Mouse (Mus musculus): Measurements from ENCODE around the gene Kcp.
A peak's percentile ranks its signal among the peaks of the same experiment; 100 is the strongest.

Gene Kcp

DNA sequence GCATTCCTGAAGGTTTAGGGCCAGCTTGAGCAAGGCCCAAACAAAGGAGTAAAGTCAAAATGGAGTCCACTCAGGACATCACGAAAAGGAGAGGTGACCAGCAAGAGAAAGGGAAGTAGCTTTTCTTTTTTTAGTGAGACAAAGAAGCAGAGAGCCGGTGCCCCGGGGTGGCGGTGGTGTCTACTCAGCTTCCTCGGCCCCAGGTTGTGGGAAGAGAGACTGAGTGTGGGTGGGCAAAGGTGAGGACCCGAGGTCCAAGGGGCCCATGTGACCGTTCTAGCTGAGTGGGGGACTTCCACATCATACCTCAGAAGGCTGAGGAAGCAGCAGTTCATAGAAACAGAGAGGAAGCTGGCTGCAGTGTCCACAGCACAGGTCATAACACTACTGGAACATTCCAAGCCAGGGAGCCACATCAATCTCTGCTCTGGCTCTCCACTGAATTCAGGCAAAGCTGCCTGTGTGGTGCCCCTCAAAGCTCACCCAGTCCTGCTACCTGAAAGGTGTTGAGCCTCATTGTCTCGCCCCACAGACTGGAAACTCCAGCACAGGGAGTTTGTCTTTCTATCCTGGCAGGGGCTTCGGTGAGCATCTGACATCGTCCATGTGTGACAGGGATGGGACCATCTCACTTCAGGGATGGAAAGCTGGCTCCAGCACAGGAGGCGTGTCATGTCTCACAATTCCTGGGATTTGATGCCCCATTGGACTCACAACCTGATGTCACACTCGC lies 15.7 kb upstream of the Kcp start:
- no peak for DNase-seq (ENCODE audit: low read depth, low spot score)

- DNase-seq (ENCODE audit: low read depth, low spot score) = no peak
Observed at GRCm38 (mm10) chr6:29522626-29523300, 15.0 kb upstream of the Kcp start.

DNA sequence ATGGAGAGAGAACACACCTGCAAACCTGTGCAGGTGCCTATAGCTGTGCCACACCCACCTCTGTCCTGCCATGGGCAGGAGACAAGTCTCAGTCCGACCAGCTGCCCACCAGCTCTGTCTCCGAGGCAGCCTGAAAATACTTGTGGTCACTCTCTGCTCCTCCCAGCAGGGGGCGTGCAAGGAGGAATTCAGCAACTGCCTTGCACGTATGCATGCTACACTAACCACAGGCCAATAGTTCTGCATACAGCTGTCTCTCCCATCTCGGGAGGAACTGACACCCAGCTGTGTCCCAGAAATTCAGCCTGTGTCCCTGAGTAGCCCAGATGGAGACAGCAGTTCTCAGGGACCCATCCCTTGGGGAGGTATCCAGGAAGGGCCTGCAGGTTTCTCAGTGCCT lies 9.4 kb upstream of the Kcp start:
- DNase-seq (ENCODE audit: low read depth, low spot score) = peak; percentile 75

GRCm38 (mm10) chr6:29513284-29513683 lies 5.5 kb upstream of the Kcp start:
- DNase-seq (ENCODE audit: low read depth, low spot score) = no peak

GRCm38 (mm10) chr6:29509086-29509485 lies 1.3 kb upstream of the Kcp start:
- no peak for DNase-seq (ENCODE audit: low read depth, low spot score)

GRCm38 (mm10) chr6:29506834-29507233 lies 918 bp downstream of the Kcp start:
- DNase-seq (ENCODE audit: low read depth, low spot score) = no peak

- DNase-seq (ENCODE audit: low read depth, low spot score) = no peak
Observed at GRCm38 (mm10) chr6:29505493-29505892, 2.3 kb downstream of the Kcp start.

GRCm38 (mm10) chr6:29501599-29501998 lies 6.2 kb downstream of the Kcp start:
- DNase-seq (ENCODE audit: low read depth, low spot score) = peak; percentile 53

GRCm38 (mm10) chr6:29500810-29501209 lies 6.9 kb downstream of the Kcp start:
- DNase-seq (ENCODE audit: low read depth, low spot score) = no peak

- DNase-seq (ENCODE audit: low read depth, low spot score) = no peak
Observed at GRCm38 (mm10) chr6:29500177-29500576, 7.6 kb downstream of the Kcp start.

GRCm38 (mm10) chr6:29497791-29498190 lies 10.0 kb downstream of the Kcp start:
- no peak for DNase-seq (ENCODE audit: low read depth, low spot score)

- no peak for DNase-seq (ENCODE audit: low read depth, low spot score)
Observed at GRCm38 (mm10) chr6:29496270-29496669, 11.5 kb downstream of the Kcp start.

DNA sequence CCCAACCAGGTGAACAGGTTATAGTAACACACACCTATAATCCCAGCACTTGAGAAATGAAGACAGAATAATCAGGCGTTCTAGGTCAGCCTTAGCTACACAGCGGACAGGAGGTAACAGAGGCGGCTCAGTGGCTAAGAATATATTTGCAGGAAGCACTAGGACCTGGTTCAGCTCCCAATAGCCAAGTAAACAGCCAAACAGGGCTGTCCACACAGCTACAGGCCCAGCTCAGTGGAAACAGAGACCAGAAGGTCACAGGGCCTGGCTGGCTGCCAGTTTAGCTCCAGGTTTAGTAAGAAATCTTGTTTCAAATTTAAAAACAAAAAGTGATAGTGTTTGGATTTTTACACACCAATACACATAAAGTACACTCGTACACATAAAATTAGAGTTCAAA lies 13.7 kb downstream of the Kcp start:
- peak; percentile 20 for DNase-seq (ENCODE audit: low read depth, low spot score)

GRCm38 (mm10) chr6:29485951-29486350 lies 21.8 kb downstream of the Kcp start:
- no peak for DNase-seq (ENCODE audit: low read depth, low spot score)

DNA sequence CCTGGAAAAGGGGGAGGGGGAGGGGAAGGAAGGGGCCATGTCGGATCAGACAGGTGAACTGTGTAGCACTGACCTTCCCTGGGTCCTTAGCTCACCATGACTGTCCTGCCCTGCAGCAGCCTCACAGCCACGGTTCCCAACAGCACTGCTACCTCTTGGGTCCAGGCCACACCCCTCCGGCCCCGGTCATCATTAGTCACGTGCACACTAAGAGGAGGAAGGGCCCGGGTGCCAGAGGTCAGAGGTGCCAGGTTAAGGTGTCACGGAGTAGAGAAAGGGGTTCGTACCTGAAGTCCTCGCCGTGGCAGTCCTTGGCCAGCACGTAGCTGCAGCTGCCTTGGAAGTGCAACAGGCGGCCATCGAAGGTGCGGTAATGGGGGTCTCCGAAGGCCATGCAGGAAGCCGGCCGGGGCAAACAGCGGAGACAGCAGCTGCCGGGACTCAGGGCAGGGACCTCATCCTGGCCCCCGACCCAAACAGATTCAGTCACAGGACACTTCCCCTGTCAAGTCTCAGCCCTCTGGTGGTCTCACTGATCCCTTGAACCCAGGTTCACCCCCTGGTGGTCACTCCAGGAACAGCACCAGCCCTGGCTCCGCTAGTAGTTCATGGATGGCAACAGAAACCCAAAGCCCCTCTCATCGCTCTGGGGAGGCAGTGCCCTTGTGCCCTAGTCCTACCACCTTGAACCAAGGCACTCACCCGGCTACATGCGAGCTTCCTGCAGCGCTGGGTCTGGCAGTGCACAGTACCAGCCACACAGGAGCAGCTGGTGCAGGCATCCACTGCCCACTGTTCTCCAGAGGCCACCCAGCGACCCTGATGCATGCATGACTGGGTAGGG lies 22.8 kb downstream of the Kcp start:
- peak; percentile 41 for DNase-seq (ENCODE audit: low read depth, low spot score)

DNA sequence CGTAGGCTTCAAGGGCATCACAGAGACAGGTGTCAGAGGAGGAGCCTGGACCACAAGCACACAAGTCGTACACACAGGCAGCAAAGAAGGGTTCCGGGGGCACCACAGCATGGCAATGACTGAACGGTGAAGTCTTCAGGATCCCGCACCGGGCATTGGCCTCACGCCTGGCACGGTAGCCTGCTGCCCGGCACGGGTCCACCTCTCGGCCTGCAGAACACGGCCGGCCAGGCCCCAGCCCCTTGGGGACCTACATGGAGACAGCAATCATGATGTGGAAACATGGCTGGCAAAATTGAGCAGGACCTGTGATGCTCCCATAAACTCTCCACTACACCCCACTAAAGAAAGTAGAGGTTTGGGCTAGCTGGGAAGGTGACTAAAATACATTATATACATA lies 25.1 kb downstream of the Kcp start:
- no peak for DNase-seq (ENCODE audit: low read depth, low spot score)

DNA sequence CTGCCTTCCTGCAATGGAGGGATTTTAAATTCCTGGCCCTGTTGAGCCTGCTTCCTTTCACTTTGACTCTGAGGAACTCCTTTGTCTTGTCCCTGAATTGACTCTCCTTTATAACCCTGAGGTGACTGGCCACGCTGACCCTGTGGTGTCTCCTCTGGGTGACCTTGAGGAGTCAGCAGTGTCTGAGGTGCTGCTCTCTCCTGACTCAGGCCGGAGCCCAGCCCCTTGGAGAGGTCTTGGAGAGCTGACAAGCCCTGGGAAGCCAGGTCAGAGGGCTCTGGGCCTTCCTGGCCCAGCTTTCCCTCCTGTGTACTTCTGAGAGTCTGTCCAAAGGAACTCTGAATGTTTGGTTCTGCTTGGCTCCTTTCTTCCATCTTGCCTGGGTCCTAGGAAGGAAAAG lies 33.0 kb downstream of the Kcp start:
- no peak for DNase-seq (ENCODE audit: low read depth, low spot score)

GRCm38 (mm10) chr6:29473941-29474691 lies 33.6 kb downstream of the Kcp start:
- DNase-seq (ENCODE audit: low read depth, low spot score) = no peak

GRCm38 (mm10) chr6:29471137-29471536 lies 36.6 kb downstream of the Kcp start, which contains the start of gene Atp6v1fnb:
Gene Atp6v1fnb, plus strand, starts transcription at chr6:29471437.
- no peak for DNase-seq (ENCODE audit: low read depth, low spot score)

GRCm38 (mm10) chr6:29468851-29469250 lies 38.9 kb downstream of the Kcp start:
- DNase-seq (ENCODE audit: low read depth, low spot score) = no peak

GRCm38 (mm10) chr6:29467583-29468354 lies 40.0 kb downstream of the Kcp start, which contains the start of gene Atp6v1f:
Gene Atp6v1f, plus strand, starts transcription at chr6:29467718.
- DNase-seq (ENCODE audit: low read depth, low spot score) = peak; percentile 98

Data from 3T3-L1 (cell line).